Mouse (Mus musculus) CH12.LX (cell line): ENCODE results near the gene Iglon5. TPM values are rescaled to one million over a fixed set of nuclear protein-coding genes. Genes with fewer than 3 reads are reported as not detected.

Source experiments
- DNase-seq: peaks from one replicate; pipeline ENCODE4 v3.0.0-alpha.2; 2013; ENCODE audit errors: extremely low read depth
- H3K27ac ChIP-seq: 2 replicates; pipeline ENCODE4 v1.5.1; 2012; ENCODE audit warnings: low read depth, mild to moderate bottlenecking, control low read depth, moderate library complexity; ENCODE audit not compliant: insufficient read depth
- H3K27me3 ChIP-seq: replicated peaks from 2 replicates; pipeline ENCODE3; 2012; ENCODE audit warnings: inconsistent platforms
- H3K36me3 ChIP-seq, 2 experiments: replicated peaks in 1 of 2; 2 replicates each; pipeline versions ENCODE3 to v1.6.1; 2012; ENCODE audit warnings: inconsistent platforms in 1 of 2, low read length in 1 of 2, mild to moderate bottlenecking in 1 of 2, mixed read lengths in 1 of 2, moderate library complexity in 1 of 2; ENCODE audit not compliant: control insufficient read depth in 1 of 2, insufficient read depth in 1 of 2
- H3K4me1 ChIP-seq, 2 experiments: 2 replicates each; pipeline ENCODE4 v1.6.1; 2012; ENCODE audit warnings: inconsistent platforms in 1 of 2, moderate library complexity in 1 of 2; ENCODE audit not compliant: insufficient read depth in 2 of 2, control insufficient read depth in 1 of 2
- H3K4me2 ChIP-seq: 2 replicates; pipeline ENCODE4 v1.6.1; 2012; ENCODE audit warnings: low read depth, mild to moderate bottlenecking, control low read depth; ENCODE audit not compliant: poor library complexity, insufficient read depth, severe bottlenecking
- H3K4me3 ChIP-seq, 3 experiments: fragments of 150-350 bp in 1 of 3; sonication (generic) in 1 of 3; replicated peaks in 1 of 3; 2 replicates each; pipeline versions ENCODE3 to v1.5.1; 2011 to 2012; ENCODE audit warnings: low read depth in 2 of 3, low read length in 2 of 3, mild to moderate bottlenecking in 2 of 3, moderate library complexity in 2 of 3, control low read depth in 1 of 3, improper control_type of control experiment in 1 of 3, inconsistent platforms in 1 of 3, mixed read lengths in 1 of 3; ENCODE audit not compliant: poor library complexity in 1 of 3
- H3K79me2 ChIP-seq: replicated peaks from 2 replicates; pipeline ENCODE4 v1.6.1; 2012; ENCODE audit warnings: mild to moderate bottlenecking, moderate library complexity; ENCODE audit not compliant: control insufficient read depth, poor library complexity, insufficient read depth, severe bottlenecking; ENCODE audit errors: extremely low read depth
- H3K9ac ChIP-seq: 2 replicates; pipeline ENCODE4 v1.6.1; 2012; ENCODE audit warnings: low read depth, mild to moderate bottlenecking, control low read depth, moderate library complexity; ENCODE audit not compliant: insufficient read depth
- H3K9me3 ChIP-seq: replicated peaks from 2 replicates; pipeline ENCODE3; 2012; ENCODE audit warnings: low read length, inconsistent platforms, mixed read lengths
- BHLHE40 ChIP-seq: IDR thresholded peaks from 2 replicates; pipeline ENCODE4 v1.6.1; 2011; ENCODE audit warnings: mild to moderate bottlenecking, low read depth, low read length, improper control_type of control experiment
- CTCF ChIP-seq, 2 experiments: IDR thresholded peaks in 1 of 2; conservative IDR thresholded peaks in 1 of 2; 2 replicates each; pipeline ENCODE4 v1.5.1; 2011 to 2012; ENCODE audit warnings: low read depth in 2 of 2, low read length in 2 of 2, improper control_type of control experiment in 1 of 2, inconsistent platforms in 1 of 2, mild to moderate bottlenecking in 1 of 2, moderate library complexity in 1 of 2
- E2F4 ChIP-seq: IDR thresholded peaks from 2 replicates; pipeline ENCODE4 v1.6.1; 2011; ENCODE audit warnings: low read depth, low read length, improper control_type of control experiment; ENCODE audit not compliant: insufficient replicate concordance
- ETS1 ChIP-seq: conservative IDR thresholded peaks from 2 replicates; pipeline ENCODE4 v1.6.1; 2012; ENCODE audit warnings: low read depth, mild to moderate bottlenecking, inconsistent platforms, low read length, improper control_type of control experiment, moderate library complexity
- HCFC1 ChIP-seq: IDR thresholded peaks from 2 replicates; pipeline ENCODE4 v1.6.1; 2012; ENCODE audit warnings: low read depth, mild to moderate bottlenecking, inconsistent platforms, low read length, improper control_type of control experiment
- IRF4 ChIP-seq: IDR thresholded peaks from 2 replicates; pipeline ENCODE4 v1.6.1; 2014; ENCODE audit warnings: low read depth, mild to moderate bottlenecking, inconsistent platforms, low read length, improper control_type of control experiment
- MAFK ChIP-seq: IDR thresholded peaks from 2 replicates; pipeline ENCODE4 v1.6.1; 2011; ENCODE audit warnings: low read length, improper control_type of control experiment; ENCODE audit not compliant: insufficient replicate concordance
- MAX ChIP-seq: IDR thresholded peaks from 2 replicates; pipeline ENCODE4 v1.6.1; 2011; ENCODE audit warnings: low read length, improper control_type of control experiment
- MEF2A ChIP-seq: IDR thresholded peaks from 2 replicates; pipeline ENCODE4 v1.6.1; 2014; ENCODE audit warnings: low read depth, mild to moderate bottlenecking, inconsistent platforms, low read length, improper control_type of control experiment, borderline replicate concordance
- MXI1 ChIP-seq: IDR thresholded peaks from 2 replicates; pipeline ENCODE4 v1.6.1; 2011; ENCODE audit warnings: mild to moderate bottlenecking, low read depth, low read length, improper control_type of control experiment
- NELFE ChIP-seq: IDR thresholded peaks from 2 replicates; pipeline ENCODE4 v1.6.1; 2011; ENCODE audit warnings: low read depth, low read length, improper control_type of control experiment
- POLR2A ChIP-seq: IDR thresholded peaks from 2 replicates; pipeline ENCODE4 v1.6.1; 2011; ENCODE audit warnings: low read depth, mild to moderate bottlenecking, improper control_type of control experiment, low read length
- POLR2AphosphoS2 ChIP-seq: IDR thresholded peaks from 2 replicates; pipeline ENCODE4 v1.6.1; 2011; ENCODE audit warnings: low read depth, low read length, improper control_type of control experiment
- RAD21 ChIP-seq: IDR thresholded peaks from 2 replicates; pipeline ENCODE4 v1.6.1; 2011; ENCODE audit warnings: low read depth, mild to moderate bottlenecking, low read length, improper control_type of control experiment, moderate library complexity
- RCOR1 ChIP-seq: conservative IDR thresholded peaks from 2 replicates; pipeline ENCODE4 v1.6.1; 2012; ENCODE audit warnings: low read depth, mild to moderate bottlenecking, inconsistent platforms, low read length, improper control_type of control experiment
- UBTF ChIP-seq: IDR thresholded peaks from 2 replicates; pipeline ENCODE4 v1.6.1; 2012; ENCODE audit warnings: low read depth, mild to moderate bottlenecking, inconsistent platforms, low read length, improper control_type of control experiment, moderate library complexity
- USF2 ChIP-seq: conservative IDR thresholded peaks from 2 replicates; pipeline ENCODE4 v1.6.1; 2011; ENCODE audit warnings: low read depth, low read length, improper control_type of control experiment
- ZNF384 ChIP-seq: IDR thresholded peaks from 2 replicates; pipeline ENCODE4 v1.6.1; 2012; ENCODE audit warnings: low read depth, low read length, improper control_type of control experiment, inconsistent platforms
- dilution Hi-C: fragments of 300-500 bp; cut with MboI; formaldehyde crosslinking; loops from 2 replicates; pipeline ENCODE4 v1.14.3; 2020; ENCODE audit warnings: low sequenced_read_pairs; ENCODE audit not compliant: extremely low pct_unique_long_range_greater_than_20kb, extremely low pct_ligation_motif_present
- in situ Hi-C: fragments of 300-500 bp; cut with MboI; formaldehyde crosslinking; loops from 3 replicates; pipeline ENCODE4 v1.14.3; 2019; ENCODE audit warnings: low sequenced_read_pairs, low pct_ligation_motif_present, low pct_unique_long_range_greater_than_20kb, mixed read lengths
- polyA plus RNA-seq: library from polyadenylated mRNA; unstranded; fragments of >175 nt; gene quantifications from 2 replicates; pipeline ENCODE4 v1.2.1, GENCODE M21; 2012; ENCODE audit warnings: low read depth; ENCODE audit not compliant: insufficient read length
- total RNA-seq, 2 experiments: library from RNA; depleted of rRNA; stranded (reverse); fragments of 300-350 nt in 1 of 2; fragments of >200 nt in 1 of 2; gene quantifications; 2 replicates each; pipeline ENCODE4 v1.2.3; 2012 to 2014

The Iglon5 gene
- total and polyA plus RNA-seq, 3 experiments: not detected

DNA sequence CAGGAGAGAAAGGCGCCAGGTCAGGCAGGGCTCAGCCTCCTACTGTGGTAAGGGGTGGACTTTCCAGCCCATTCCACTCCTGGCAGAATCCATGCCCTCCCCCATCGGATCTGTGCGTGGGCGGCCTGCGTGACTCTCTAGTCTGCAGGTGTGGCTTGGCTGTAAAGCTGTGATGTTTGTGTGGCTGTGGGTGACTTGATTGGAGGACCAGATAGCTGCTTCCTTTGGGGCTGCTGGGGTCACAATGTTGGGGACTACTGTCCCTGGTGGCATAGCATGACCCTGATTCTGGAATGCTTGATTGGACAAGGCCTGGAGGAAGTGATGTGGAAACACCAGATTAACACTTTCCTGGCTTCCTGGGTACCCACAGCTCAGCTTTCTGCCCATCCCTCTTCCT is 1.2 kb downstream of the Iglon5 start:
- dilution Hi-C loops: no loop called here
- Histone ChIP-seq H3K4me2 (no peak overlapping the region), H3K27me3 (peaks cover 74% of the 10 kb centered on the region)

DNA sequence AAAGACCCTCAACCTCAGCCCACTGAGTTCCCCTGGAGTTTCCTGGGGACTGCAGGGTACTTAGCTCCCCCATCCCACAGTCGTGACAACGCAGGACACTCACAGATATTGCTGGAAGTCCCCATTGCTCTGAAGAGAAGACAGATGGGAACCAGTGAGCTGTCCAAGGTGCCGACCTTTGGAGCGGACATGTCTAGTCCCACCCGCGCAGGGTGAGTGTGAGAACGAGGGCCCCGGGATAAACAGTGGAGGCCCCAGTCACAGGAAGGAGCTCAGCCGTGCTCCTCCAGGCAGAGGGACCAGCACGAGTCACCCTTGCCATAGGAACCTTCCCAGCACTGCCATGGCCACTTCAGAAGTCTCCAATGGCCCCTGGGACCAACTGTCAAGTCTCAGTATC is 6.6 kb downstream of the Iglon5 start:
- Histone ChIP-seq H3K27ac (no peak overlapping the region), H3K9ac (no peak overlapping the region), H3K9me3 (no peaks in the 10 kb centered on the region), H3K36me3 (no peaks in the 10 kb centered on the region), H3K27me3 (peaks cover 52% of the 10 kb centered on the region), H3K4me2 (no peak overlapping the region), H3K79me2 (no peaks in the 10 kb centered on the region), H3K4me1 (peaks cover 13 to 23% of the 10 kb centered on the region in 2 experiments), H3K4me3 (no peak overlapping the region)
- no peak for DNase-seq
- in situ Hi-C loops: loop anchor here (25.0 kb wide), 1 partner anchor 304 kb away; the partner anchor contains the start of genes Klk10, Klk8 and Klk9
- no peak for TF ChIP-seq ETS1
- no peak for TF ChIP-seq CTCF (conservative IDR thresholded peaks at IDR 0.05 in 1 of 2, IDR thresholded peaks at IDR 0.05 in 1 of 2; ENCODE audit: low read depth in 2 of 2, low read length in 2 of 2)
- no peak for TF ChIP-seq NELFE
- TF ChIP-seq BHLHE40: no peak
- no peak for TF ChIP-seq MAX
- TF ChIP-seq HCFC1: no peak
- TF ChIP-seq USF2: no peak
- TF ChIP-seq POLR2AphosphoS2: no peak
- TF ChIP-seq MXI1: no peak
- TF ChIP-seq UBTF: no peak
- no peak for TF ChIP-seq RAD21
- no peak for TF ChIP-seq POLR2A
- TF ChIP-seq ZNF384: no peak
- no peak for TF ChIP-seq MAFK
- no peak for TF ChIP-seq RCOR1
- no peak for TF ChIP-seq E2F4
- dilution Hi-C loops: no loop called here

More for the DNA sequence above, 1.2 kb downstream of the Iglon5 start:
- H3K36me3 ChIP-seq: no peaks in the 10 kb centered on the region
- H3K27ac ChIP-seq: no peak overlapping the region
- no peak overlapping the region for H3K9ac ChIP-seq
- DNase-seq: no peak
- no peak overlapping the region for H3K4me3 ChIP-seq
- H3K79me2 ChIP-seq: no peaks in the 10 kb centered on the region
- in situ Hi-C loops: loop anchor here (25.0 kb wide), 1 partner anchor 299 kb away; the partner anchor contains the start of genes Klk10, Klk8 and Klk9
- TF ChIP-seq RAD21 (no peak), IRF4 (no peak), MEF2A (no peak)
- peaks cover 2% of the 10 kb centered on the region for H3K9me3 ChIP-seq
- H3K4me1 ChIP-seq: peaks cover 0 to 9% of the 10 kb centered on the region in 2 experiments; a peak in 1 of 4 replicates
